Mouse (Mus musculus): ENCODE measurements around the gene Mrpl44. TPM values are rescaled to one million over a fixed set of nuclear protein-coding genes. Genes with fewer than 3 reads are reported as not detected.

Gene Mrpl44
- total and polyA plus RNA-seq, 2 experiments from 2014 or later, result 29.5 to 35.3 TPM

- DNase-seq (ENCODE audit: low spot score) (no peak), ATAC-seq (no peak)
- Histone ChIP-seq H3K4me1 (ENCODE audit: insufficient read depth, low read length) (peaks cover 15% of the 10 kb centered on the region), H3K36me3 (ENCODE audit: insufficient read depth, low read length) (no peaks in the 10 kb centered on the region), H3K9me3 (ENCODE audit: low read length) (no peaks in the 10 kb centered on the region), H3K4me3 (ENCODE audit: low read length) (no peak overlapping the region), H3K9ac (replicated peaks; ENCODE audit: low read length) (no peak overlapping the region), H3K4me2 (ENCODE audit: low read depth, low read length) (no peak overlapping the region), H3K27me3 (ENCODE audit: insufficient read depth, low read length) (no peaks in the 10 kb centered on the region), H3K27ac (no peak overlapping the region)
- TF ChIP-seq CTCF (IDR thresholded peaks at IDR 0.05; ENCODE audit: low read depth), result no peak
- 89% methylated on average over 5 of the region's 5 CpGs for WGBS
Measured at GRCm38 (mm10) chr1:79756417-79756816, 19.4 kb upstream of the Mrpl44 start.

- H3K4me2 ChIP-seq (ENCODE audit: low read depth, low read length), result no peak overlapping the region
- ATAC-seq (no peak), DNase-seq (ENCODE audit: low spot score) (no peak)
- H3K4me1 ChIP-seq (ENCODE audit: insufficient read depth, low read length), result peaks cover 15% of the 10 kb centered on the region
- peak overlapping the region; percentile 21; the same call in 1 of the 2 replicates for H3K9ac ChIP-seq (replicated peaks; ENCODE audit: low read length)
- H3K27ac ChIP-seq, result no peak overlapping the region
- WGBS, result 52% methylated on average over 7 of the region's 7 CpGs
- H3K27me3 ChIP-seq (ENCODE audit: insufficient read depth, low read length), result no peaks in the 10 kb centered on the region
- H3K36me3 ChIP-seq (ENCODE audit: insufficient read depth, low read length), result no peaks in the 10 kb centered on the region
- no peak for TF ChIP-seq CTCF (IDR thresholded peaks at IDR 0.05; ENCODE audit: low read depth)
- H3K9me3 ChIP-seq (ENCODE audit: low read length), result no peaks in the 10 kb centered on the region
- H3K4me3 ChIP-seq (ENCODE audit: low read length), result no peak overlapping the region
Measured at GRCm38 (mm10) chr1:79757161-79757560, 18.7 kb upstream of the Mrpl44 start.

- H3K27me3 ChIP-seq (ENCODE audit: insufficient read depth, low read length), result no peaks in the 10 kb centered on the region
- no peak overlapping the region for H3K4me3 ChIP-seq (ENCODE audit: low read length)
- no peak overlapping the region for H3K4me2 ChIP-seq (ENCODE audit: low read depth, low read length)
- H3K9me3 ChIP-seq (ENCODE audit: low read length), result no peaks in the 10 kb centered on the region
- H3K27ac ChIP-seq, result no peak overlapping the region
- 0 out of 2 replicates have a peak overlapping the region, but pooled peaks have one; percentile 21 for H3K9ac ChIP-seq (replicated peaks; ENCODE audit: low read length)
- TF ChIP-seq CTCF (IDR thresholded peaks at IDR 0.05; ENCODE audit: low read depth), result no peak
- H3K36me3 ChIP-seq (ENCODE audit: insufficient read depth, low read length), result no peaks in the 10 kb centered on the region
- H3K4me1 ChIP-seq (ENCODE audit: insufficient read depth, low read length), result peaks cover 15% of the 10 kb centered on the region
- 76% methylated on average over 4 of the region's 4 CpGs for WGBS
- ATAC-seq (no peak), DNase-seq (ENCODE audit: low spot score) (no peak)
Measured at GRCm38 (mm10) chr1:79757597-79757996, 18.2 kb upstream of the Mrpl44 start.

- no peaks in the 10 kb centered on the region for H3K27me3 ChIP-seq (ENCODE audit: insufficient read depth, low read length)
- no peak overlapping the region for H3K4me3 ChIP-seq (ENCODE audit: low read length)
- no peak for DNase-seq (ENCODE audit: low spot score)
- H3K4me1 ChIP-seq (ENCODE audit: insufficient read depth, low read length), result peaks cover 15% of the 10 kb centered on the region
- 39% methylated on average over 2 of the region's 2 CpGs for WGBS
- no peak overlapping the region for H3K27ac ChIP-seq
- no peak overlapping the region for H3K9ac ChIP-seq (replicated peaks; ENCODE audit: low read length)
- no peaks in the 10 kb centered on the region for H3K36me3 ChIP-seq (ENCODE audit: insufficient read depth, low read length)
- H3K4me2 ChIP-seq (ENCODE audit: low read depth, low read length), result peak overlapping the region; percentile 98; the same call in 1 of the 2 replicates
- no peak for ATAC-seq
- TF ChIP-seq CTCF (IDR thresholded peaks at IDR 0.05; ENCODE audit: low read depth), result no peak
- no peaks in the 10 kb centered on the region for H3K9me3 ChIP-seq (ENCODE audit: low read length)
Measured at GRCm38 (mm10) chr1:79759006-79759405, 16.8 kb upstream of the Mrpl44 start.

- no peaks in the 10 kb centered on the region for H3K9me3 ChIP-seq (ENCODE audit: low read length)
- TF ChIP-seq CTCF (IDR thresholded peaks at IDR 0.05; ENCODE audit: low read depth), result no peak
- no peaks in the 10 kb centered on the region for H3K27me3 ChIP-seq (ENCODE audit: insufficient read depth, low read length)
- DNase-seq (ENCODE audit: low spot score), result no peak
- H3K4me2 ChIP-seq (ENCODE audit: low read depth, low read length), result peak overlapping the region; percentile 98
- no peak for ATAC-seq
- peak overlapping the region; percentile 16 for H3K4me3 ChIP-seq (ENCODE audit: low read length)
- no peak overlapping the region for H3K27ac ChIP-seq
- 0 out of 2 replicates have a peak overlapping the region, but pooled peaks have one; percentile 19 for H3K9ac ChIP-seq (replicated peaks; ENCODE audit: low read length)
- 65% methylated on average over 5 of the region's 5 CpGs for WGBS
- peaks cover 15% of the 10 kb centered on the region for H3K4me1 ChIP-seq (ENCODE audit: insufficient read depth, low read length)
- H3K36me3 ChIP-seq (ENCODE audit: insufficient read depth, low read length), result no peaks in the 10 kb centered on the region
Measured at GRCm38 (mm10) chr1:79759436-79759972, 16.3 kb upstream of the Mrpl44 start.

GRCm38 (mm10) chr1:79760656-79761055, 15.2 kb upstream of the Mrpl44 start:
- no peaks in the 10 kb centered on the region for H3K27me3 ChIP-seq (ENCODE audit: insufficient read depth, low read length)
- H3K27ac ChIP-seq, result 0 out of 2 replicates have a peak overlapping the region, but pooled peaks have one; percentile 54
- H3K9ac ChIP-seq (replicated peaks; ENCODE audit: low read length), result peak overlapping the region; percentile 80
- peaks cover 15% of the 10 kb centered on the region for H3K4me1 ChIP-seq (ENCODE audit: insufficient read depth, low read length)
- WGBS, result 4% methylated on average over 11 of the region's 11 CpGs
- peak overlapping the region; percentile 98 for H3K4me2 ChIP-seq (ENCODE audit: low read depth, low read length)
- DNase-seq (ENCODE audit: low spot score) (no peak), ATAC-seq (no peak; the same call in 1 of the 2 replicates)
- TF ChIP-seq CTCF (IDR thresholded peaks at IDR 0.05; ENCODE audit: low read depth), result no peak
- H3K36me3 ChIP-seq (ENCODE audit: insufficient read depth, low read length), result no peaks in the 10 kb centered on the region
- peak overlapping the region; percentile 82 for H3K4me3 ChIP-seq (ENCODE audit: low read length)
- no peaks in the 10 kb centered on the region for H3K9me3 ChIP-seq (ENCODE audit: low read length)

All from hindbrain, postnatal 0 days (tissue).